Mouse (Mus musculus) Patski (cell line): ENCODE measurements at regions not wholly inside any gene's neighbourhood (a gene's known extent, or its start where the extent isn't known, plus 50 kb on each side); places are given as distances from the start of the nearest gene placed in this dataset.

Experiments used
- ATAC-seq: fragments of 100-300 bp; one replicate; pipeline ENCODE4 v1.8.0; 2021
- CTCF ChIA-PET: fragments of 350-600 bp; sonication (Branson Sonifier 250); formaldehyde crosslinking; loops from one replicate; lab custom pipeline; 2022; ENCODE audit warnings: inconsistent platforms; lab: Charles Lee
- POLR2A ChIA-PET: fragments of 350-600 bp; sonication (Branson Sonifier 250); formaldehyde crosslinking; loops from one replicate; lab custom pipeline; 2022; ENCODE audit warnings: antibody characterized with exemption, inconsistent platforms; lab: Charles Lee
- DNase-seq: peaks from one replicate; pipeline ENCODE4 v3.0.0-alpha.2; 2011; ENCODE audit warnings: low read depth, low spot score
- H3K27me3 ChIP-seq: fragments of 371-371 bp; one replicate; pipeline ENCODE4 v1.5.1; 2021
- CTCF ChIP-seq: fragments of 100-300 bp; IDR thresholded peaks from one replicate; pipeline ENCODE4 v1.5.1; 2021
- in situ Hi-C: fragments of 300-500 bp; cut with MboI; formaldehyde crosslinking; loops from 3 replicates; pipeline ENCODE4 v1.11.1; 2018; ENCODE audit warnings: low pct_unique_long_range_greater_than_20kb, mixed read lengths

DNA sequence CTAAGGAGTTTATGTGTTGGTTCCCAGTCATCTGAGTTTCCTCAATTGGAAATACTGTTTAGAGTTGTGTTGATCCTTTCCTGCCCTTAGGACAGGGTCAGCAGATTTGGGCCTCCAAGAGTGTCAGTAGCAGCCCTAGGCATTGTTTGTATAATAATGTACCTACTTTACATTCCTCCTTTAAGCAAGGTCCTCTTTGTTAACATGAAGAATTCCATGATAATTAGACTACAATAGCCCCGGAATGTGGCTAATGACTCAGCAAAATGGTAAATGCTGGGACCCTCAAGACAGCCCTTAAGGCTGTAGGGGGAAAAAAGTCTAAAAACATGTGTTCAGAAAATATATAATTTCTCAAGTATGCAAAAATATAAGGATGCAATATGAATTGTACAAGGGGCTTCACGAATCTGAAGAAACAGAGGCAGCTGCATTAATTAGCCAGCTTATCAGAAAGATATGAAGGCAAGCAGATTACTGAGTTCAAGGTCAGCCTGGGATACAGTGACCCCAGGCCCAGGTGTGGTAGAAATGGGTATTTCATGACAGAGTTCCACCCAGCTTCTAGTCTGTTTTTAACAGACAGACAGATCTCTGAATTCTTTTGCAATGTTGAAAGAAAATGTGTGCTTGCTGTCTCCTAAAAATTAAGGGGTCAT, 80.1 kb upstream of the Ptprk start:
- ATAC-seq (no peak), DNase-seq (no peak)
- H3K27me3 ChIP-seq, result no peaks in the 10 kb centered on the region
- no peak for TF ChIP-seq CTCF
- POLR2A ChIA-PET, result interaction anchor here (1.1 kb wide), 1 partner anchor 9 kb away, joined by 8 read pairs; no protein-coding TSS in a partner anchor
- CTCF ChIA-PET, result interaction anchor here (0.9 to 2.1 kb wide), 2 partner anchors 12 to 17 kb away, joined by 3 to 5 read pairs; no protein-coding TSS in a partner anchor
- in situ Hi-C loops, result no loop called here

DNA sequence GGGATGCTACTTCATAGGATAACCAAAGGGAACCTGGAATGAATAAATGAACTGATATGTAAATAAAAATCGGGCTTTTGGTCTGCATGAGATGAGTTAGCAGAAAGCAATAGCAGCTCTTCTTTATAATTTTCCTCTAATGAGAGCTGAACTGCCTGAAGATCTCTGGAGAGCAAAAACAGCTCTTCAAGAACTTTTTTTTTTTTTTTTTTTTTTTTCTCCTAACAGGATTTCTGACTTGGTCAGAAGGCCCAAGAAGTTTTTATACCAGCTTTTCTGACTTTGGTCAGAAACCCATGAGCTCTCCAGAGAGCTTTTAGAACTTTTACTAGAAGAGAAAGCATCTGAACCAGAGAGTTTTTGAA, 79.6 kb upstream of the Ptprk start:
- ChIA-PET POLR2A (interaction anchor here (1.1 kb wide), 1 partner anchor 9 kb away, joined by 8 read pairs; no protein-coding TSS in a partner anchor), CTCF (interaction anchor here (0.7 to 2.1 kb wide), 3 partner anchors 9 to 16 kb away, joined by 3 to 5 read pairs (median 3); no protein-coding TSS in a partner anchor)
- no peaks in the 10 kb centered on the region for H3K27me3 ChIP-seq
- in situ Hi-C loops, result no loop called here
- no peak for ATAC-seq
- TF ChIP-seq CTCF, result no peak
- DNase-seq, result no peak

DNA sequence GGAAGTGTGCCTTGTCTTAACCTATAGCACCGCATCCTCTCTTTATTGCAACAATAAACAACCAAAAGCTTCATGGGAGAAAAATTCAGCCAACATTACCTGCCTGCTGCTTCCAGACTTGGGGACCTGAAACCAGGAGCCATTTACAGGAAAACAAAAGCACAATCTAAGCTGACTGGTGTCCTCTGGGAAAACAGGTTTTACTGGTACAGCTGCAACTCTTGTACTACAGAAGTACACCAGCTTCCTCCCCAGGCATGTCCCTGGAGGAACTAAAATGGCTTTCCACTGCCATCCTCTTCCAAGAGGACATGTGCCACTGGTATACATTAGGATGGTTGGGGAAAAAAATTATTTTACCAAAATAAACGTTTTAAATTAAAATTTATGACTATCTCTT, 63.9 kb upstream of the Ptprk start:
- in situ Hi-C loops, result no loop called here
- H3K27me3 ChIP-seq, result no peaks in the 10 kb centered on the region
- CTCF ChIA-PET, result interaction anchor here (0.8 to 1.2 kb wide), 3 partner anchors 11 to 38 kb away, joined by 3 to 5 read pairs (median 3); no protein-coding TSS in a partner anchor
- DNase-seq (no peak), ATAC-seq (no peak)
- no peak for TF ChIP-seq CTCF
- POLR2A ChIA-PET, result no interaction called here

DNA sequence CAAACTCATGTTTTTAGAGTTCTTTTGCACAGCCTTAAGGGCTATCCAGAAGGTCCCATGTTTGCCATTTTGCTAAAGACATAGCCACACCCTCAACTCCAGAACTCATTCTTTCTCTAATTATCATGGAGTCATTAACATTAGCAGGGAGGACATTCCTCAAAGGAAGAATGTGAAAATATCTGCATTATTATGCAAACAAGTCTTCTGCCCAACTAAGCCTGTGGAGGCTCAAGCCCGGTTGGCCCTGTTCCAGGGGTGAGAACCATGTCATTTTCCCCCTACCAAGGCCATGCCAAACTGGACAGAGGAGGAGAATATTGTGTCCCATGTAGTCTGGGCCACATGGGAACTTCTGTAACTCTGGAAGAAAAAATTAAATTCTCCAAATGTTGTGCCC, 62.5 kb upstream of the Ptprk start:
- in situ Hi-C loops, result no loop called here
- TF ChIP-seq CTCF, result no peak
- POLR2A ChIA-PET, result no interaction called here
- no peak for DNase-seq
- CTCF ChIA-PET, result no interaction called here
- H3K27me3 ChIP-seq, result no peaks in the 10 kb centered on the region
- no peak for ATAC-seq

DNA sequence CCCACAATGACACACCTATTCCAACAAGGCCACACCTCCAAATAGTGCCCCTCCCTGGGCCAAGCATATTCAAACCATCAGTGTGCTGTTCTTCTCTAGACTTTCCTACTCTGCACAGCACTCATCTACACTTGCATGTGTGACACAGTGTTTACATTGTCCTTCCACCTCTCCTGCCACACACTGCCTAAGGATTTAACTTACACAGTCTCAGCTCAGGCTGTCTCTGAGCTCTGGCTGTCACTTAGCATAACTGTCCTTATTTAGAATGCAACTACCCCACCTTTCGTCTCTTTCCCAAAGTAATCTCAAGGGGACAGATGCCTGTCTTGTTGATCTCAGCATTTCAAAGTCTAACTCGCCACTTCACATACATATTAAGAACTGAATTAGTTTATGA, 61.2 kb upstream of the Ptprk start:
- ATAC-seq (no peak), DNase-seq (no peak)
- no peaks in the 10 kb centered on the region for H3K27me3 ChIP-seq
- POLR2A ChIA-PET, result no interaction called here
- TF ChIP-seq CTCF, result no peak
- CTCF ChIA-PET, result no interaction called here
- in situ Hi-C loops, result no loop called here

DNA sequence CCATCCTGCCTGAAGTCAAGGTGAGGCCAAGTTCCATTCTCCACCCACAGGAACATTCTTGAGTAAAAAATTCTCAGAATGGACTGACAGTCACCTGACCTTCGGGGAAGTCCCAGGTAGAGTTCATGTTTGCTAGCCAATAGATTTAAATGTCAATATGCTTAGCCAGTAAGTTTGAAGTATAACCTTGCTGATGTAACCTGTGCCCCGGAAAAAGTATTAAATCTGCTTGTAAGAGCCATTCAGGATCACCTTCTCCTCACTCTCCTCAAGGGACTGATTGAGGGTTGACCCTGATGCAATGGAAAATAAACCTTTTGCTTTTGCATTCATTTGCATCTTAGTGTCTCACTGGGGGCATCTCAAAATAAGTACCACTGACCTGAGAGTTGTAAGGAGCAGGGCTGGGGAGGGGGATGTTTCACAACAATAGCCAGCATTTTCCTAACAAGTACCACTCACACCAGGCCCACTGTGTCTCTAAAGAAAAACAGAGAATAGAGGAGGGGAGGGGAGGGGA, 60.3 kb upstream of the Ptprk start:
- no peaks in the 10 kb centered on the region for H3K27me3 ChIP-seq
- DNase-seq (no peak), ATAC-seq (no peak)
- ChIA-PET POLR2A (no interaction called here), CTCF (no interaction called here)
- in situ Hi-C loops, result no loop called here
- TF ChIP-seq CTCF, result no peak
